Mouse (Mus musculus): ENCODE measurements around the gene Ergic2. TPM values are rescaled to one million over a fixed set of nuclear protein-coding genes. Genes with fewer than 3 reads are reported as not detected.
A peak's percentile ranks its signal among the peaks of the same experiment; 100 is the strongest.

The Ergic2 gene
- 10 to 100 TPM; 83.4 to 95.5 TPM for total RNA-seq (2021)

DNA sequence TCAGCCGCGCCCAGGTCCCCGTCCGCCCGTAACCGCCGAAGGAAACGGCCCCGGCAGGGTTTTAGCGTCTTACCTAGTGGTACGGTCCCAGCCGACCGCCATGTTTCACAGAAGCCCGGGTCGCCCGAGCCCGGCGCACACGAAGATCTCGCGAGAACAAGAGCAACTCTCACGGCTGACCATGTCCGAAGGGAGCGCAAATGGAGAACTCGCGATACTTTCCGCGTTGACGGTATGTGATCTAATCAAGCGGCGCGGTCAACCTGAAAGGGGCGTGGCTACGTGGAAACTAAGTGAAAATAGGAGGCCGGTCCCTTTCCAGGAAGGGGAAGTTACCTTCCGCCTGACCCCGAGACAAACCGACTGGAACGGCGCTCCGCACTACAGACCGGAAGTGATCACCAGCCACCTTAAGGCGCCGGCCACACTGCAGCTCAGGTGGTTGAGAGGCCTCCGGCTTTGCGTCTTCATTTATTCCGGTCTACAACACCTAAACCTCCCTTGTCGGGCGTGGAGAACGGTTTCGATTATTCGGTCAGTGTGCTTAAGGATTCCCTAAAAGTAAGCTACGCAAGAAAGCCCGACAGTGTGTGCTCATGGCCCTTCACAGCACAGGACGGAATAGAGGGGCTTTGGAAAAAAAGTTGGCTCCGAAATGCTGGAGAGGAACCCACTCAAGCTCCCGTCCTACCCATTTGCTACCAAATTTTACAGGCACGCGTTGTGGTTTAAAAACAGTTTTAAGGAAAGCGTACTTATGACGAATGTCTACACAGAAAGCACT lies at the start of gene Ergic2:
TSS of gene Ergic2 (minus strand) at position 478 of the 784 bp plus-strand sequence.
- intact Hi-C loops (cut with DNase I): loop anchor here (10.0 kb wide), 1 partner anchor 703 kb away; no protein-coding TSS in a partner anchor
- DNase-seq: peak; percentile 98

DNA sequence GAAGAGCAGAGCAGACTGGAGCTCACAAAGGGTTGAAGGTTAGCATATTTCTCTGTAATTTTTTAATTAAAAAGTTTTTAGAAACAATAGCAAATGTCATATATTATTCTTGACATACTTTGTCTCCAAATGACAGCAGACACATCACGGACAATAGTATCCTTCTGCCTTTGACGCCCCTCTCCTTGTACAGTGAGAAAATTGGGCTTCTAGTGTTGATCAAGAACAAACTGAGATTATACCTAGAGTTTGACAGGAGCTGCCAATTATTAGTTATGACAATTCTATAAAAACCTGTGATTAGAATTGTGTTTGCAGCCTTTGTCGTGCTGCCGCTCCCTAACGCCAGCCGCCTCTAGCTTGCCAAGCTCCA lies 48.5 kb upstream of the Ergic2 start:
- DNase-seq: no peak
- intact Hi-C loops (cut with DNase I): no loop called here

- intact Hi-C loops (cut with DNase I): loop anchor here (10.0 kb wide), 1 partner anchor 185 kb away; the partner anchor contains the start of gene Tmtc1
- peak; percentile 86 for DNase-seq
Observed at GRCm38 (mm10) chr6:148259979-148260728, 48.0 kb upstream of the Ergic2 start.

- no peak for DNase-seq
- intact Hi-C loops (cut with DNase I): loop anchor here (10.0 kb wide), 1 partner anchor 186 kb away; the partner anchor contains the start of gene Tmtc1
Observed at GRCm38 (mm10) chr6:148259074-148259473, 46.9 kb upstream of the Ergic2 start.

GRCm38 (mm10) chr6:148257805-148258204 lies 45.6 kb upstream of the Ergic2 start:
- DNase-seq: no peak
- intact Hi-C loops (cut with DNase I): loop anchor here (10.0 kb wide), 1 partner anchor 187 kb away; the partner anchor contains the start of gene Tmtc1

DNA sequence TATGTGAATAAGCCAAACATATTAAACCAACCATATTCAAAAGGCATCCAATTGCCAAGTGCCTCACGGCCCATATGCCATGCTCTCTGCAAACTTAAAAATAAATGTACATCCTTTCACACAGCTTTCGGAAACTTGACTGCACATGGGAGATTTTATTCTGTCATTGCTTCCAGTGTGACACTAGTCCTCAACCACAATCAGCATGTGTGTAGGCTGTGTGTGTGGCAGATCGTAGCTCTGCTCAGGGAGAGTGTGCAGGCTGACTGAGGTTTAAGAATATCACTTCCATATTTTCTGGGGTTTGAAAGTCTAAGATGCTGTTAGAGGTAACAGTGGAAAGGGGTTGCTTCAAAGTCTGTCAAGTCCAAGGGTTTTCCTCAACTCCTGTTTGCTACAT lies 43.9 kb upstream of the Ergic2 start:
- intact Hi-C loops (cut with DNase I): loop anchor here (10.0 kb wide), 1 partner anchor 189 kb away; the partner anchor contains the start of gene Tmtc1

DNA sequence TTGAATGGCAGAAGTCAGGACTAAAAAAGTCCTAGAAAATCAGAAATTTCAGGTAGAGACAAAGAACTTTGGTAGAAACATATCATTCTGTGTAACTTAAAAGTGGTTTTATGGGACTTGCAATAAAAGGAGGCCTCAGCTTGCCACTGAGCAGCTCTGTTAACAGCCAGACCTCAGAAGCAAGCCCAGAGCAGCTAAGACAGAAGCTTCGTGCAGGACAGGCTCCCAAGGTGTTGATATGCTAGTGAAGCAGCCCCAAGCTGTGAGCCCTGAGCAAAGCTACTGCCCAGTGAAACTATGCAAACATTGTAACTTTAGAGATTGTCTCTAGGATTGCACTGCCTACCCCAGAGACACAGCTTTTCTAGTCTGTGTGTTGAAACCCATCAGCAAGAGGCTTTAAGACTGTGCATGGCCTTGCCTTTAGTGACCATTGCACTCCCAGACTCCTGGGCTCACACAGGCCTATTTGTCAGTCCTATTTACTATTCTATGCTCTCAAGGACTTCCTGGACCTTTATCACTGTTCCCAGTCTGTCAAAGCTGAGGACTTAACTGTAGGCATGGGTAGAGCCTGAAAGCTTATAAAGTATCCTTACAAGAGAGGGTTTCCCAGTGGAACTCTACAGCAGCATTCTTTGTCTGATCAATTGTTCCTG lies 43.4 kb upstream of the Ergic2 start:
- DNase-seq: no peak
- intact Hi-C loops (cut with DNase I): loop anchor here (10.0 kb wide), 1 partner anchor 189 kb away; the partner anchor contains the start of gene Tmtc1

More for the DNA sequence above, 43.9 kb upstream of the Ergic2 start:
- DNase-seq: no peak

DNA sequence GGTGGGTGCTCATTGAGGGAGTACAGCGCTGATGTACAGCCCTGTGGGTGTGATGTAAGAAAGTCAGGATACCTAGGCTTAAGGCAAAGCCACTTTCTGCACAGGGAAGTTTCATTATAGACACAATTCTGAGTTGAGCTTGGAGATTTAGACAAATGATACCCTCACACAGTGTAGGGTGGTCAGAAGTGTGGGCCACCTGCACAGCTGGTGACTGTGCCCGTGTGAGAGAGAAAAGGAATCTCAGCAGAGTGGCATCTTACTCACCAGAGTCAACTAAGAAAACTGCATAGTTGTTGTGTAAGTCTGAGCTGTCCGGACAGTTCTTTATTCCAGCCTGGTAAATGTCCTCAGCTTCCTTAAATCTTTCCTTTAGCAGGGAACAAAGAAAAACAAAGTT lies 37.0 kb upstream of the Ergic2 start:
- DNase-seq: no peak
- intact Hi-C loops (cut with DNase I): loop anchor here (10.0 kb wide), 1 partner anchor 656 kb away; no protein-coding TSS in a partner anchor

DNA sequence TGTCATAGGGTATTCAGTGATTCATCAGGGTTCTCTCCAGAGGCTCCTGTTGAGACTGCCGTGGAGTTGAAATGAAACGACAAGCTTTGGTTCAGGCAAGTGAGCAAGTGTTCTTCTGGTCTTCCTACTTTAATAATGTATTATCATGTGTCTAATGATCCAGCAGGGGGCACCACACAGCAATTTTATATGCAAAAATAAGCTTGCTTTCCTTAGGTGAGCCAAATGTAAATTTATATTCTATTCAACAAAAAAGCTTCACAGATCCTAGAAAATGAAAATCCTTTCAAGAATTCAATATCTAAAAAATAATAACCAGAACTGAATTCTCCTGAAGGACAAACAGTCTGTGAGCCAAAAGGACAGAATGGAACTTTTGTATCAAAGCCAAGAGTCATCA lies 36.5 kb upstream of the Ergic2 start:
- DNase-seq: peak; percentile 62

GRCm38 (mm10) chr6:148246544-148246943 lies 34.4 kb upstream of the Ergic2 start:
- DNase-seq: no peak
- intact Hi-C loops (cut with DNase I): loop anchor here (10.0 kb wide), 1 partner anchor 658 kb away; no protein-coding TSS in a partner anchor

More for the DNA sequence above, 36.5 kb upstream of the Ergic2 start:
- intact Hi-C loops (cut with DNase I): loop anchor here (10.0 kb wide), 1 partner anchor 656 kb away; no protein-coding TSS in a partner anchor

DNA sequence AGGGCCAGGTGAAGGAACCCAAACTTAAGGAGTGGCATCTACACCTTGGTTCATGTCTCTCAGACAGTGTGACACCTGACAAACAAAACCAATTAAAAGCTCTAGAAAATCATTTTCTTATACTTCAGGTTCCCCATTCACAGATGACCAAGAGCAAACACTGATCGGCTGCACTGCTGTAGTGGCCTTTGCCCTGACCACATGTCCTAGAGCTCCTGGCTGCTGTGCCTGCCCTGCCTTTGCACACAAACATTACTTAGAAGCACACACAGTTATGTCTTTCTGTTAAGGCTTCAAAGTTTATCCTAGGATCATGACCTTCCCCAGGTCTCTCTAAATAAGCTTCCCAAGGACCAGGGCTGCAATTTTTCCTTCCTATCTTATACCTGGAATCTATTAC lies 32.7 kb upstream of the Ergic2 start:
- intact Hi-C loops (cut with DNase I): loop anchor here (10.0 kb wide), 1 partner anchor 660 kb away; no protein-coding TSS in a partner anchor
- DNase-seq: no peak

GRCm38 (mm10) chr6:148242304-148242703 lies 30.1 kb upstream of the Ergic2 start:
- intact Hi-C loops (cut with DNase I): loop anchor here (10.0 kb wide), 1 partner anchor 662 kb away; no protein-coding TSS in a partner anchor
- no peak for DNase-seq

DNA sequence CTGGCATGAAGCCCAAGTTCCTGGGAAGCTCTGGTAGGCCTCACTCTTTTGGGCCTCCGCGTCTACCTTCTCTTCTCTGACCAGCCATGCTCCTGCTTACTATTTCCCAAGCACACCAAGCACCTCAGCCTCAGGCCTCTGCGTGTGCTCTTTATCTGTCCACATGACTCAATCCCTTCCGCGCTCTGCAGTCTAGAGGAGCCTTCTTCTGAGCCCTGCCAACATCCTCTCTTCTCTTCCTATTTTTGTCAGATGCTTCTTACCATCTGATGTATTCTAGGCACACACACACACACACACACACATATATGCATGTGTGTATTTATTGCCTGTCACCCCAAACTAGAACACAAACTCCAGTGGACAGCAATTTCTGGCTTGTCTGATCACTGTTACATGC lies 29.5 kb upstream of the Ergic2 start:
- no peak for DNase-seq
- intact Hi-C loops (cut with DNase I): loop anchor here (10.0 kb wide), 1 partner anchor 663 kb away; no protein-coding TSS in a partner anchor

GRCm38 (mm10) chr6:148239311-148239710 lies 27.1 kb upstream of the Ergic2 start:
- intact Hi-C loops (cut with DNase I): loop anchor here (10.0 kb wide), 1 partner anchor 515 kb away; no protein-coding TSS in a partner anchor
- no peak for DNase-seq

- no peak for DNase-seq
- intact Hi-C loops (cut with DNase I): loop anchor here (10.0 kb wide), 1 partner anchor 517 kb away; no protein-coding TSS in a partner anchor
Observed at GRCm38 (mm10) chr6:148237453-148237852, 25.3 kb upstream of the Ergic2 start.

DNA sequence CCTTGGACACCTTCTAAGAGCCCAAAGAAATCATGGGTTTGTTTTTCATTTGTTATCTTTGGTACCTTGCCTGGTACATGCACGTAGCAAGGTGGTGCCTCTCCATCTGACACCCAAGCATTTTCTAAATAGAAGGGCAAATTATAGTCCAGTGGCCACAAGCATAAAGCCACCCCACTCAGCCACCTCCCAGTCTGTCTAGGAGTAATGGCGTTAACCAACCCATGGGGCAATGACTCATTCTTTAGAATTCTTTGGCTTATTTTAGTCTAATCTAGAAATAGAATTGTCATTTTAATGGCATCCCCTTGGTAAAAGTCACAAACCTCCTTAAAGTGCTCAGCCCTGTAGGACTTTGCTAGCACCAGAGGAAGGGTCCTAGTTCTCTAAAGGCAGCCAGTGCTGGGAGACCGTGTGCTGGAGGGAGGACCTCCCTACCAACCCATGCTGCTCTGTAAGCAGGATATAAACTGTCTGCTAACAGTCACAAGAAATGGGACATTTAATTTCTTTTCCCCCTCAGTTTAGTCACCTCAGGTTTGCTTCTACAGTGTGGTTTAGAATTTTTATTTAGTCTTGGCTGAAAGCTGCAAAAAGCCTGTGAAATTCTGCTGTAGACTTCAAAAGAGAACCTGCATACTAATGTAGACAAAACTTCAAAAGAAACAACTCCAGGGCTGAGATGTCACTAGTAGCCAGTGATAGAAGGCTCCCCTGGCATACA lies 22.1 kb upstream of the Ergic2 start:
- DNase-seq: no peak
- intact Hi-C loops (cut with DNase I): loop anchor here (10.0 kb wide), 1 partner anchor 521 kb away; no protein-coding TSS in a partner anchor

- DNase-seq: no peak
- intact Hi-C loops (cut with DNase I): no loop called here
Observed at GRCm38 (mm10) chr6:148227542-148227941, 15.4 kb upstream of the Ergic2 start.

GRCm38 (mm10) chr6:148222686-148223085 lies 10.5 kb upstream of the Ergic2 start:
- intact Hi-C loops (cut with DNase I): no loop called here
- DNase-seq: no peak
